Mouse (Mus musculus) intestine, embryonic 15.5 days (tissue): ENCODE data around the gene Serpina3k. TPM values are rescaled to one million over a fixed set of nuclear protein-coding genes. Genes with fewer than 3 reads are reported as not detected.
"Not testable (repeated sequence)": the region's sequence is repeated elsewhere in the genome, so short reads cannot be mapped to it uniquely, and the experiment has no call there.

Experiments
- ATAC-seq: fragments of 200-750 bp; cut with Nextera tagmentation; 2 replicates; pipeline ENCODE4 v1.8.0; 2017; ENCODE audit warnings: moderate TSS enrichment, moderate library complexity
- H3K27ac ChIP-seq: fragments of 300-500 bp; sonication (generic); 2 replicates; pipeline ENCODE4 v1.5.1; 2015; ENCODE audit warnings: mild to moderate bottlenecking, inconsistent platforms
- H3K27me3 ChIP-seq: fragments of 300-500 bp; sonication (generic); replicated peaks from 2 replicates; pipeline ENCODE4 v1.6.1; 2015; ENCODE audit warnings: inconsistent platforms
- H3K36me3 ChIP-seq: fragments of 300-500 bp; sonication (generic); 2 replicates; pipeline ENCODE4 v1.6.1; 2015; ENCODE audit warnings: inconsistent platforms
- H3K4me1 ChIP-seq: fragments of 300-500 bp; sonication (generic); replicated peaks from 2 replicates; pipeline ENCODE4 v1.6.1; 2015; ENCODE audit warnings: inconsistent platforms
- H3K4me2 ChIP-seq: fragments of 300-500 bp; sonication (generic); replicated peaks from 2 replicates; pipeline ENCODE4 v1.6.1; 2015; ENCODE audit warnings: mild to moderate bottlenecking, inconsistent platforms
- H3K4me3 ChIP-seq: fragments of 300-500 bp; sonication (generic); replicated peaks from 2 replicates; pipeline ENCODE4 v1.5.1; 2015; ENCODE audit warnings: inconsistent platforms
- H3K9ac ChIP-seq: fragments of 300-500 bp; sonication (generic); 2 replicates; pipeline ENCODE4 v1.6.1; 2015; ENCODE audit warnings: inconsistent platforms
- H3K9me3 ChIP-seq: fragments of 300-500 bp; sonication (generic); 2 replicates; pipeline ENCODE4 v1.6.1; 2016; ENCODE audit warnings: inconsistent platforms
- WGBS: fragments of 180-500 bp; shearing (Covaris S2); methylation state at CpG from one replicate; pipeline ENCODE4 v1.1.7; 2015; 5-methylcytosine and 5-hydroxymethylcytosine counted together
- polyA plus RNA-seq: library from polyadenylated mRNA; unstranded; fragments of >200 nt; fragmentation: Nextera tagmentation; extraction: Ambion mirVana; gene quantifications from 2 replicates; pipeline ENCODE4 v1.2.1, GENCODE M21; 2015

Gene Serpina3k
- not detected in 2 replicates for polyA plus RNA-seq

DNA sequence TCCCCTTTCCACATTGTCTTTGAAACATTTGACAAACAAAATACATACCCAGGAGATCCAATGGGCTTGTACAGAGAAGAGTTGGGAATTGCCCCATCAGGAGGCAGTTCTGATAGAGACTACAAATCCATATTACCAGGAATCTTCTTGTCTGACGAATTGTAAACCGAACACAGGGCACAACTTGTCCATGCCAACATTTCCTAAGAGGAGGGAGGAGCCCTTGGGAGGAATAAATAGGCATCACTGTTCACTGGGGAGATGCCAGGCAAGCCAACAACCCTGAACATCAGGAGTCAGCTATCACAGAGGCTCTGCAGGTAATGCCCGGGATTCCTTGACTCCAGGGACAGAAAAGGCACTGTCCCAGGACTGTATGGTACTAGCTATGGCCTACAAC, at the start of gene Serpina3k, which contains the start of gene Serpina3m:
TSS of gene Serpina3k (plus strand) at position 261 of the 400 bp plus-strand sequence.
TSS of gene Serpina3m (plus strand) at position 261 of the 400 bp plus-strand sequence.
- not testable (repeated sequence) for ATAC-seq, H3K9ac ChIP-seq, H3K27me3 ChIP-seq, H3K4me2 ChIP-seq, H3K27ac ChIP-seq, H3K36me3 ChIP-seq, H3K4me3 ChIP-seq, H3K9me3 ChIP-seq, H3K4me1 ChIP-seq
- WGBS = 81% methylated on average over 3 of the region's 3 CpGs

DNA sequence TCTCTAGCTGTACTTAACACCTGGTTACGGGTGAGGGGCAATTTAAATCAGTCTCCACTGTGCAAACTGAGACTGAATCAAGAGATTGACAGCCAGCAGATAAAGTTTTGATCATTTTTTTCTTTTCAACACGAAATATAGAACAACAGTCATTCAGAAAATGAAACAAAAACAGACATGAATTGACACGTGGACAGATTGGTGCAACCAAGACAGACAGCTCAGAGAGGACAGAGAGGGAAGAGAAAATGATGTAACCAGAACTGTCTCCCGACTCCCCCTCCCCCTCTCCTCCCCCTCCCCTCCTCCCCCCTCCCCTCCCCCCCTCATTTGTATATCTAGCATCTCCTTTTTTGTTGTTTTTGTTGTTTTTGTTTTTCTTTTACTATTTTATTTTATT, 48.4 kb upstream of the Serpina3k start:
- no peak for ATAC-seq
- Histone ChIP-seq H3K9ac (no peak overlapping the region), H3K27ac (no peak overlapping the region), H3K9me3 (no peaks in the 10 kb centered on the region), H3K36me3 (no peaks in the 10 kb centered on the region), H3K27me3 (no peaks in the 10 kb centered on the region), H3K4me2 (no peak overlapping the region), H3K4me1 (no peaks in the 10 kb centered on the region), H3K4me3 (no peak overlapping the region)
- 44% methylated on average over 4 of the region's 4 CpGs for WGBS

DNA sequence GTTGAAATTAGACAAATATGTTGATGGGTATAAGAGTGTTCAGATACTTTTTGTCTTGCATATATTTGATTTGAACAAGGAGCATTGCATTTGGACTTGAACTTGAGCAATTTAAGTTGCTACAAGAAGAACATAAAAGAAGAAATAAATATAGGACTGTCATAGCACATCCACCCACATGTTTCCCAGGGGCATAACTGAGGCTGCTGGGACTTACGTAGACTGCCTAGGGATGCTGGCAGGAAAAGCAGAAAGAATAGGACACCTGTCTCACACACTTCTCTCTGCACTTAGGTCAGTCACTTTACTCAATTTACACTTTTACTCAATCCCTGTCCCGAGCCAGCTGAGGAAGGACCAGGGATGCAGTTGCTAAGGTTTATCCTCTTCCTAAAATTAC, 44.3 kb upstream of the Serpina3k start:
- no peak for ATAC-seq
- Histone ChIP-seq H3K4me2 (no peak overlapping the region), H3K36me3 (no peaks in the 10 kb centered on the region), H3K4me1 (no peaks in the 10 kb centered on the region), H3K4me3 (no peak overlapping the region), H3K27ac (no peak overlapping the region), H3K9ac (no peak overlapping the region), H3K9me3 (no peaks in the 10 kb centered on the region), H3K27me3 (no peaks in the 10 kb centered on the region)
- WGBS = 86% methylated on average over 2 of the region's 2 CpGs

DNA sequence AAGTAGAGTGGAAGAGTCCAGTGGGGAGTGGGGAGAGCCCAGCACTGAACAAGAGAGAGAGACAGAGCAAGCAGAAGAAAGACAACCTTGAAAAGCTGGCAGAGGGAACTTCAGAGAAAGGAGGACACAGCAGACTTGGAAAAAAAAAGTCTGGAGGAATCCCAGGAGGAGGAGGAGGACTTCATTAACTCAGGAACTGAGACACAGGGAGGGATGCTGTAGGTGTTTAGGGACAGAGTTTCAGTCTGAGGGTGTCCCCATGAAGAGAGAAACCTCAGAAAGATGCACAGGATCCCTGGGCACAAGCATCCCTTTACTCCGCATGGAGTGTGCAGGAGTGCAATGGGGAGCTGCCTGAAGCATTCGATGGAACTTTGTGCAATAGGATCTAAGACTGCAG, 40.2 kb upstream of the Serpina3k start:
- Histone ChIP-seq H3K27me3 (no peaks in the 10 kb centered on the region), H3K4me3 (no peak overlapping the region), H3K9ac (no peak overlapping the region), H3K27ac (no peak overlapping the region), H3K36me3 (no peaks in the 10 kb centered on the region), H3K9me3 (no peaks in the 10 kb centered on the region), H3K4me2 (no peak overlapping the region), H3K4me1 (no peaks in the 10 kb centered on the region)
- no peak for ATAC-seq
- 87% methylated on average over 2 of the region's 2 CpGs for WGBS

DNA sequence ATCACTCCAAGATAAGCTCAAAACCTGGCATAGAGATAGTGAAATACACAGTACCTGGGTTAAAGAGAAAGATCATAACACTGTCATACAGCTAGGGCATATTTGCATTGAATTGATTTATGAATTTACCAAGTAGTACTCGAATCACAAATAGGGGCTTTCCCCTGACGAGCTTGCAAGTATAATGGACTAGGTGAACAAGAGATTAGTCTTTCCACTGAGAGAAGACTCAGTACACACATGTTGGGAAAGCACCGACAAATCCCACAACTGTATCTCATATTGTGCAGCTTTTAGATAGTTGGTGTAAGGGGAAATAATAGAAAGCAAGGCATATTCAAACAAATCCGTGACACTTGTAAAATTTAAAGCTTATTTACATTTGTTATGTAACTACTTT, 32.3 kb upstream of the Serpina3k start:
- Histone ChIP-seq H3K9me3 (no peaks in the 10 kb centered on the region), H3K36me3 (no peaks in the 10 kb centered on the region), H3K4me3 (no peak overlapping the region), H3K27ac (no peak overlapping the region), H3K4me2 (no peak overlapping the region), H3K27me3 (no peaks in the 10 kb centered on the region), H3K4me1 (no peaks in the 10 kb centered on the region), H3K9ac (no peak overlapping the region)
- WGBS = 57% methylated on average over 4 of the region's 4 CpGs
- no peak for ATAC-seq

DNA sequence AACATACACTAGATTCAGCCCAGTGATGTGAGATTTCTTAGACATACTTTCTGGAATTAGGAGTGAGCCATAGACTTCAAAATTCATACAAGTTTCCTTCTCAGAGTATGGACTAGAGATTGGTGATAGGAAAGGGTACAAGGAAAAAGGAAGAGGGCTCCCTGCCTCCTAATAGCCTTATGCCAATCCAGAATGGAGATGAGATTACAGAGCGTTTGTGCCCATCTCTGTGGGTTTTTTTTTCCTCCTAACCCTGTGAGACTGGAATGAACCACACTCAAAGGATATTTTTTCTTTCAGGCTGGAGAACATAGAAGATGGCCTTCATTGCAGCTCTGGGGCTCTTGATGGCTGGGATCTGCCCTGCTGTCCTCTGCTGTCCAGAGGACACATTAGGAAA, 24.0 kb upstream of the Serpina3k start, which contains the start of gene Serpina3j:
TSS of gene Serpina3j (plus strand) at position 301 of the 400 bp plus-strand sequence.
- H3K4me3 ChIP-seq = no peak within 1 kb of the TSS
- no peak within 1 kb of the TSS for H3K27ac ChIP-seq
- H3K9ac ChIP-seq = no peak within 1 kb of the TSS
- WGBS = 84% methylated on average over 1 of the region's 1 CpGs
- H3K27me3 ChIP-seq = no peaks in the 10 kb centered on the region
- no peaks in the 10 kb centered on the region for H3K9me3 ChIP-seq
- no peaks in the 10 kb centered on the region for H3K4me1 ChIP-seq
- H3K4me2 ChIP-seq = no peak within 1 kb of the TSS
- H3K36me3 ChIP-seq = no peaks in the 10 kb centered on the region
- ATAC-seq = no peak

DNA sequence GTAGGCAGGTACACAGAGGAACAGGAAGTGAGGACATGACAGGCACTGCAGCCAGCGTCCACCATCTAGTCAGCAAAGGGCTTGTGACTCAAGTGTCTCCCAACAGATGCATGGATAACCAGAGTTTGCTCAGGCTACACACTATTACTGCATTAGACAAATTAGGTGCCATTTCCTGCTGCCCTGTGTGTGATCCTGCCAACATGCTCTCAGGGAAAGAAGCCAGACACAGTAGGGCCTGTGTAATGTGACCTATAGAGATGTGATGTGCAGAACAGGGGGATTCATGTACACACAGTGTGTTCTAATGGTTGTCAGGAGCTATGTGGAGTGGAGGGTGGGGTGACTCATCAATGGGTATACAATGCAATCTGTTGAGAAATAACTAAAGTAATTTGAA, 15.8 kb upstream of the Serpina3k start:
- Histone ChIP-seq H3K27ac (no peak overlapping the region), H3K4me3 (no peak overlapping the region), H3K27me3 (no peaks in the 10 kb centered on the region), H3K9ac (no peak overlapping the region), H3K4me1 (no peaks in the 10 kb centered on the region), H3K36me3 (no peaks in the 10 kb centered on the region), H3K9me3 (no peaks in the 10 kb centered on the region), H3K4me2 (no peak overlapping the region)
- 62% methylated on average over 1 of the region's 1 CpGs for WGBS
- ATAC-seq = no peak

DNA sequence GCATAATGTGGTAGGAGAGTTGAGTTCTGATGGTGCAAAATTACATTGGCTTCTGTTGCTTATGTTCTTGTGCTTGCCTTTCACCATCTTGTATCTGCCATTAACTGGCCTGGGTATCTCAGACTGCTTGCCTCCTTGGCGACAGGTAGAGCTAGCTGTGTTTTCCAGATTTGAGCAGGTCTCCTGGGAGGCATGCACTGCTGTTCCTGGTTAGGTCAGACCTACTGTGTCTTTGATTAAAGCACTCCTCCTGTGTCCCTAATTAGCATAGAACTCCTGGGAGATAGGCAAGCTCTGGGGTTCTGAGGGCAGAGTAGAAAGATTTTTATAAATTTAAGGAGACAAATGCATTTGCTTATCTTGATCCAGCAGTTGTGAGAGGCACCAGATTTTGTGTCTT, 6.6 kb upstream of the Serpina3k start:
- Histone ChIP-seq H3K9ac (no peak overlapping the region), H3K4me3 (no peak overlapping the region), H3K27me3 (no peaks in the 10 kb centered on the region; the same call in 1 of the 2 replicates), H3K4me1 (no peaks in the 10 kb centered on the region), H3K27ac (no peak overlapping the region), H3K9me3 (no peaks in the 10 kb centered on the region), H3K36me3 (no peaks in the 10 kb centered on the region), H3K4me2 (no peak overlapping the region)
- 69% methylated on average over 1 of the region's 1 CpGs for WGBS
- no peak for ATAC-seq

DNA sequence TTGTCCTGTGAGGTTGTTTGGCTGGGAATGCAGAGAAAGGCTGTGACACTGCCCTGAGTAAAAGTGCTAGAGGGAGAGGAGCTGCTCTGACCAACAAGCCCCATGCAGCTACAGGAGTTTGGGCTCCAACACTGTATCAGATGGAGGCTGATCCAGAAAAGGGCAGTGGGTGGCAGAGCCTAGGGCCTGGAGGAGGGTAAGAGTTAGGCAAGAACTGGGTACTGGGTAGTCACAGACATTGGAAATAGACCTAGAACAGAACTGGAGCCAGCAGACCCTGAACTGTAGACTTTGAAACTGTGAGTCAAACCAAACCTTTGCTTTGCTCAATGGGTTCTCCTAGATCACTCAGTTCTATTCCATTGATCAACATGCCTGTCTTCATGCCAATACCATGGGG, 1.4 kb upstream of the Serpina3k start:
- not testable (repeated sequence) for H3K27me3 ChIP-seq, H3K27ac ChIP-seq, H3K9ac ChIP-seq, ATAC-seq, H3K36me3 ChIP-seq, H3K4me2 ChIP-seq, H3K9me3 ChIP-seq, H3K4me3 ChIP-seq, H3K4me1 ChIP-seq

DNA sequence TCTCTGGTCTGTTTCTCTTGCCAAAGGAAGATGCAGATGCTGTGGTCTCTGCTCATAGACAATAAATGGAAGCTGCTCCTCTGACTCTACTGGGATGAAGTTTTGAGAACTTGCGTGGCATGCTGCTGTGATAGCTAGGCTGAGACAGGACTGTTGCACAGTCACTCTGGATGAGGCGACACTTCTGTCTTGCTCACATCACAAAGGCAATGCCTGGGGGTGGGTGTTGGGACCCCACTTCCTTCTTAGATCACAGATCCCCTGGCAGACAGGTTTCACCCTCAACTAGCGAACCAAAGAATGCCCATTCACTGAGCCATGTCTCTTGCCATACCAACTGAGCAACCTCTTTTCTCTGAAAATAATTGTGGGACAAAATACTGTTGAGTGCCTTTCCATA, 419 bp downstream of the Serpina3k start:
- 94% methylated on average over 3 of the region's 3 CpGs for WGBS
- Histone ChIP-seq H3K4me2 (no peak overlapping the region), H3K36me3 (no peaks in the 10 kb centered on the region), H3K27ac (no peak overlapping the region), H3K9ac (no peak overlapping the region), H3K27me3 (no peaks in the 10 kb centered on the region), H3K9me3 (no peaks in the 10 kb centered on the region), H3K4me3 (no peak overlapping the region), H3K4me1 (no peaks in the 10 kb centered on the region)
- no peak for ATAC-seq

DNA sequence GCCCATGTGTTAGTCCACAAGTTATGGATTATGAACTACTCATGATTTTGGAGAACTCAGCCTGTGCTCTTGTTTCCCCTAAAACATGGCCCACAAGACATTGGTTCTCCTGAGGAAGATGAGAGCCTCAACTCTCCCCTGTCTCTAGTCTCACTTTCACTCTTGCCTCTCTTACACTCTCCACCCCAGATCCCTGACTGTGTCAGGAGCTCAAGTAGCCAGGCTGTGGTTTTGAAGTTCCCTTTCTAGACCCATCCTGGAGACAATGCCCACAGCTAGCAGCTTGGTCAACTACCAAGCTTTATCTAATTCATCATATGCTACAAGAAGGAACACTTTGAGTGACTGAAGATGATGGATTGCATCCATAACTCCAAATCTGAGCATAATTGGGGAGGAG, 4.2 kb downstream of the Serpina3k start:
- H3K27ac ChIP-seq, H3K9ac ChIP-seq, H3K4me1 ChIP-seq, ATAC-seq, H3K36me3 ChIP-seq, H3K27me3 ChIP-seq, H3K4me2 ChIP-seq, H3K9me3 ChIP-seq, H3K4me3 ChIP-seq: not testable (repeated sequence)

DNA sequence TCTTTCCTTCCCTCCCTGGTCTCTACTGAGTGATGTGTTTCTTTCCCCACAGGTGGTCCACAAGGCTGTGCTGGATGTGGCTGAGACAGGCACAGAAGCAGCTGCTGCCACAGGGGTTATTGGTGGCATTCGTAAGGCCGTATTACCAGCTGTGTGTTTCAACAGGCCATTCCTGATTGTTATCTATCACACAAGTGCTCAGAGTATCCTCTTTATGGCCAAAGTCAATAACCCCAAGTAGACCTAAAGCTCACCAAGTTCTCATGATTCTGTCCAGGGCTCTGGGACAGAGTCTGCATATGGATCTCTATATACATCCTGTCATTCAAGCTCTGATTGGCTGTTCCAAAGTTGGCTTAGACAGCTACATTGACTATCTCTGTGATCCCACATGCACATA, 6.9 kb downstream of the Serpina3k start:
- 58% methylated on average over 2 of the region's 2 CpGs for WGBS
- no peaks in the 10 kb centered on the region for H3K27me3 ChIP-seq

DNA sequence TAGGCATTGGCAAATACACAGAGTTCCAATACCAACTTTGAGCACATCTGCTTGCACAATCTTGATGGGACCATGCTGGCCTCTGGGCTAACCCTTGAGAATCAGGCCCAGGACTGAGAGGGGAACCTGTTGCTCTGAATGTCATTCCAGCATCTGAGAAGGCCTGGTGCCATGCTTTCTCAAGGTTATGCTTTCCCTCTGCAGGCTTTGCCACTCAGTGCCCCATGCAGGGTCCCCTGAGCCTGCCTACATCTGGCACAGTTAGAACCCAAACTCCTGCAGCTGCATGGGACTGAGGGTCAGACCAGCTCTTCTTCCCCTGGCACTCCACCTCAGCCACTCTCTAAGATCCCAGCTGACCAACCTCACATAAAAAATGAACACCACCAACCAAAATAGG, 7.4 kb downstream of the Serpina3k start:
- H3K27me3 ChIP-seq = no peaks in the 10 kb centered on the region
- H3K9me3 ChIP-seq = no peaks in the 10 kb centered on the region
- no peak overlapping the region for H3K27ac ChIP-seq
- ATAC-seq = no peak
- no peaks in the 10 kb centered on the region for H3K36me3 ChIP-seq
- H3K9ac ChIP-seq = no peak overlapping the region
- no peak overlapping the region for H3K4me2 ChIP-seq
- no peak overlapping the region for H3K4me3 ChIP-seq
- H3K4me1 ChIP-seq = no peaks in the 10 kb centered on the region

More for the DNA sequence above, 6.9 kb downstream of the Serpina3k start:
- Histone ChIP-seq H3K36me3 (no peaks in the 10 kb centered on the region), H3K4me1 (no peaks in the 10 kb centered on the region), H3K9me3 (no peaks in the 10 kb centered on the region), H3K4me3 (no peak overlapping the region), H3K4me2 (no peak overlapping the region), H3K27ac (no peak overlapping the region), H3K9ac (no peak overlapping the region)
- no peak for ATAC-seq

DNA sequence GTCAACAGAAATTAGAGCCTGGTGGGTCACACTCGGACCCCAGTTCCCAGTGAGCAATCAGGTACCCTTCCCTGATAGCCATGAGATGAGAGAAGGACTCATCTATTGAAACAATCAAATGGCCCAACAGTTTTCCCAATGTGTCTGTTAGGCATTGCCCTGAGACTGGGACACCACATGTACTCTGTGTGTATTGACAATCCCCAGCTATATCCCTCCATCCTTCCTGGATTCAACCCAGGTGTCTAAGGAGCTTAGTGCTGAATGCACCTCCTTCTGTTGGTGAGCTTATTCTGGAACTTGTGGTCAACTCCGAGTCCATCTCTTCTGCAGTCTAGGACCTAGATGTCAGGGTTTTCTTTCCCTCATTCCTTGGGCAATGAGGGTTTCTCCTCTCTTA, 8.8 kb downstream of the Serpina3k start:
- 80% methylated on average over 2 of the region's 2 CpGs for WGBS
- no peaks in the 10 kb centered on the region for H3K36me3 ChIP-seq

More for the DNA sequence above, 8.8 kb downstream of the Serpina3k start:
- Histone ChIP-seq H3K4me3 (no peak overlapping the region), H3K9ac (no peak overlapping the region), H3K4me2 (no peak overlapping the region), H3K27me3 (no peaks in the 10 kb centered on the region), H3K27ac (no peak overlapping the region), H3K4me1 (no peaks in the 10 kb centered on the region), H3K9me3 (no peaks in the 10 kb centered on the region)
- ATAC-seq = no peak
